Mouse (Mus musculus) megakaryocyte, embryonic 14.5 days (primary cell): Measurements from ENCODE around the gene Slc22a5.

Source experiments
- FLI1 ChIP-seq: IDR thresholded peaks from 2 replicates; pipeline ENCODE4 v1.6.1; 2012; ENCODE audit warnings: low read length, inconsistent platforms, mixed read lengths
- GATA1 ChIP-seq: IDR thresholded peaks from 3 replicates; pipeline ENCODE4 v1.6.1; 2012; ENCODE audit warnings: mixed read lengths, low read length, inconsistent platforms, borderline replicate concordance

DNA sequence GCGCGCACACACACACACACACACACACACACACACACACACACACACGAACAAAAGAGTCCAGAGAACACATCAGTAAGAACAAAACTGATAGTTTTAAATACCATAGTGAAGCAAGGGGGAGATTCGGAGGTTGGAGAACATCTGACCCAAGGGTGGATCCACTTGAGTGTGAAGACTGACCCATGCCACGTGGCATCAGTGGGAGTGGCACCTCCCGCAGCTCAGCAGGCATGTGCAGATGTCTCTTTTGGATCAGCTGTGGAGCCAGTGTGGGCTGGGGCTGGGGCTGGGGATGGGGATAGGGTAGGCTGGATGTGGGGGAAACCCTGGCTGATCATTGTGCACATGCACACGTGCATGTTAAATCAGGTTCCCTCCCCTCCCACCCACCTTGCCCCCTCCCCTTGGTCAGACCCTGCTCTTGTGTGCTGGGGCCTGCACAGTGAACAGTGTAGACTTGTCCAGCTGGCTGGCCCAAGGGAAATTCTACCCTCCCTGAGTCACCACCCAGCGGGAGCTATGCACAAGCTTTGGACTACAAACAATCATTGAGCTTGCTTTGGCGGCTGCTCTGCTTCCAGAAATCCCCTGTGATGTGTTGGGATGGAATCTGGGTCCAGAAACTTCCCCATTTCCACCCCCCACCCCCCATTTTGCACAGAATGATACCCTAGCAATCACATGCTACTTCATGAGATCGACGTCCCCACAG, 70.1 kb downstream of the Slc22a5 start:
- TF ChIP-seq GATA1 (no peak), FLI1 (no peak)
